Mouse (Mus musculus) CD4-positive naive resting alpha-beta T cell, adult 57 days (primary cell): ENCODE data around the gene 4921539E11Rik. TPM values are rescaled to one million over a fixed set of nuclear protein-coding genes. Genes with fewer than 3 reads are reported as not detected.

Source experiments
- total RNA-seq: library from RNA; stranded (reverse); gene quantifications from one replicate; pipeline ENCODE4 v1.2.4, GENCODE M21; 2023

The 4921539E11Rik gene
- total RNA-seq: not detected

DNA sequence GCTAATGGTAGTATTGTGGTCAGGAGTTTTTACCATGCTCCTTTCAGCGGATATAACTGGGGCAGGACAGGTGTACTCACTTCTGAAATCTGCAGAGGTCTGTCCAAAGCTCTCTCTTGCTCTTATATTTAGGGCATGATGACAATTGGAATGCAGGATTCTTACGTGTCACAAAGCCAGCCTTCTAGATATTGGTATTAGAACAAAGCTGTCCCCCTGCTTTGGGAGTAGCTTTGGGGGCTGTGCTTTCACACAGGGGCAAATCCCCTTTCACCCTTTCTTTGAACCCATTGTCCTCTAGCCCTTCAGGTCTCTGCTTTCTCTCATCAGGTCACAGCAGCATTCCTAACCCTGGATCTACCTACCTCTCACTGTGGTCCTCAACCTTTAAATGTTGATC is at the start of gene 4921539E11Rik:
Gene 4921539E11Rik (minus strand): TSS at position 101 of the 400 bp plus-strand sequence.

DNA sequence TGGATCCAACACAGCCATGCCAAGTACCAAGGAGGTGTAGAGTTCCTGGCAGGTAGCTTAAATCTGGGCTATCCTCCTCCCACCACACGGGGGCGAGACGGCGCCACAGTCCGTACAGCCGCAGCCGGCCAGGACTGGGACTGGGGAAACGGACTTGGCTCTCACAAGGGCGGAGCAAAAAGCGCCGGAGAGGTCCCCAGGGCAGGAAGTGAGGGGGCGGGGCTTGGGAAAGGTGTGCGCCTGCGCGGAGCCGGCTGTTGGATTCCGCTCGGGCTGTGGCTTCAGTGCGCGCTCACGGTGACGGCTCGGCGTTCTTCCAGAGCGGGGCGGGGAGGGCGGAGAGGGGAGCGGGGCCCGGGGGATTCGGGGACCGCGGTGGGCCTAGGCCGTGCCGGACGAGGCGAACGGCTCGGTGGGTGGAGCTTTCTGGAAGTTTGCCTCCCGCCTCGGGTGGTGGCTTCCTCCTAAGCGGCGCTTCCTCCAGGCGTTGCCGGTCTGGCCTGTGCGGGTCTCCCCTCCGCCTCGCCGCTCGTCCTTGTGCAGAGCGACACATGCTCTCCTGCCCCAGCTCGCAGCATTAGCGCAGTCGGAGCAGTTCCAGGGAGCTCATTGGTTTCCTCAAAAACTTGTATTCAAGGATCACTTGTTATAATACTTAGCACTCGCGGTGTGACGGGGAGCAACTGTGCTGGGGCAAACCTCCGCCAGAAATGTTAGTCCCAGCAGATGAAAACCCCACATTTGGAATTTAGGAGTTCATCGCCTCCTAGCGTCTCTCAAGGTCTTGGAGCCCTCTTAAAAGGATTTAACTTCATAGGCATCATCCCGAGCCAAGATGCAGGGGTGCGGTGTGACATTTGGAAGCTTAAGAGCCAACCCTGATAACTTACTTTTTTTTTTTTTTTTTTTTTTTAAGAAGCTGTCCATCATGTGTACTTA is 23.2 kb upstream of the 4921539E11Rik start, which contains the start of gene Oma1:
Gene Oma1 (plus strand): TSS at position 226 of the 939 bp plus-strand sequence.

DNA sequence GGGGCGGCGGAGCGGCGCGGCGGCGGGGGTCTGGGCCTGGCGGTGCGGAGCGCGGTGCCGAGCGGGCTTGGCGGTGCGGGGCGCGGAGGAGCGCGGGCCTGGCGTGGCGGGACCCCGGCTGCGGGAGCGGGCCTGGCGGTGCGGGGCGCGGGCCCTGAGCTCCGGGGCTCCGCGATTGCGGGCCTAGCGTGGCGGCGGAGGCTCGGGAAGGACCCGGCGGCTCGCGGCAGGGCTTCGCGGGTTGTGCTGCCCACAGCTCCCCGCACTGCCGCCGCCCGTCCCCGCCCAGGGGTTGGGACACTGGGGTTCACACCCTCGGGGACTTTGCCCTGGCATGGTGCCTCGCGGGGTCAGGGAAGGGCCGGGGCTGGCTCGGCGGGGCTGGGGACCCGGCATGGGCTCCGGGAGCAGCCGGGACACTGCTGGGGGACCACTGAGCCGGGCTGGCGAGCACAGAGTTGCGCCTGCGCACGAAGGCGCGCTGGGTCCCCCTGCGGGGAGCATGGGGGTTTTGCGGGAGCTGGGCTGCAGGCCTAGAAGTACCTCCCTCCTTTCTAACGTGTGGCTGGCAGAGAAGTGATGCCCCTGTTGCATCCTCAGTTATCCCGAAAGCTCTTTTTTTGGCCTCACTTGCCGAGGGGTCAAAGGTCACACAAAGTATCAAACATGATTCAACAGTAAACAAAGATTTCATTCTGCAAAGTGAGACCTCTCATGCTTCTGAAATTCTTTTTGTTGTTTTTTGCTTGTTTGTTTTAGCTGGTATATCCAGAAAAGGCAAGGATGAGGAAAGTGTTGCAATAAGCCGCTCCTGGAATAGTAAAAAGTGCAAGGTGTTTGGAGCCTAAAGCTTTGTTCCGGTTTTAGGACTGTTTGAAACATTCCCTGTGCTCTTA is 75.5 kb downstream of the 4921539E11Rik start, which contains the start of gene Slc35d1:
Gene Slc35d1 (minus strand): TSS at position 240 of the 896 bp plus-strand sequence.

Other genes starting within 250 kb of the 4921539E11Rik start
- 121 TPM for gene Mier1, start 176.5 kb downstream of the 4921539E11Rik start, total RNA-seq
- gene Wdr78, start 176.3 kb downstream of the 4921539E11Rik start, total RNA-seq: 5.5 TPM
- 31.7 TPM for gene Slc35d1, start 75.7 kb downstream of the 4921539E11Rik start, total RNA-seq
- gene Oma1, start 22.9 kb upstream of the 4921539E11Rik start, total RNA-seq: 23.0 TPM